Mouse (Mus musculus): Measurements from ENCODE around the gene 2700049A03Rik. TPM values are rescaled to one million over a fixed set of nuclear protein-coding genes. Genes with fewer than 3 reads are reported as not detected.
A peak's percentile ranks its signal among the peaks of the same experiment; 100 is the strongest.

Gene 2700049A03Rik
- total RNA-seq, 2 experiments from 2014 or later = 3.2 to 3.3 TPM

- intact Hi-C loops (cut with DNase I) = no loop called here
- DNase-seq = no peak
Measured at GRCm38 (mm10) chr12:71164410-71164809, 27.8 kb downstream of the 2700049A03Rik start.

GRCm38 (mm10) chr12:71169911-71170310, 33.3 kb downstream of the 2700049A03Rik start:
- no peak for DNase-seq
- intact Hi-C loops (cut with DNase I) = no loop called here

GRCm38 (mm10) chr12:71183736-71184135, 47.1 kb downstream of the 2700049A03Rik start:
- no peak for DNase-seq
- intact Hi-C loops (cut with DNase I) = no loop called here

GRCm38 (mm10) chr12:71184396-71184795, 47.7 kb downstream of the 2700049A03Rik start:
- intact Hi-C loops (cut with DNase I) = no loop called here
- DNase-seq = no peak

GRCm38 (mm10) chr12:71192705-71193104, 56.1 kb downstream of the 2700049A03Rik start:
- no peak for DNase-seq
- intact Hi-C loops (cut with DNase I) = no loop called here

- DNase-seq = no peak
- intact Hi-C loops (cut with DNase I) = loop anchor here (1.0 to 5.0 kb wide), 3 partner anchors 115 to 510 kb away; no protein-coding TSS in a partner anchor
Measured at GRCm38 (mm10) chr12:71197671-71198070, 61.0 kb downstream of the 2700049A03Rik start.

GRCm38 (mm10) chr12:71201753-71202152, 65.1 kb downstream of the 2700049A03Rik start:
- no peak for DNase-seq
- intact Hi-C loops (cut with DNase I) = no loop called here

GRCm38 (mm10) chr12:71204303-71204702, 67.7 kb downstream of the 2700049A03Rik start:
- intact Hi-C loops (cut with DNase I) = no loop called here

GRCm38 (mm10) chr12:71217191-71217590, 80.5 kb downstream of the 2700049A03Rik start:
- no peak for DNase-seq
- intact Hi-C loops (cut with DNase I) = no loop called here

More at GRCm38 (mm10) chr12:71204303-71204702, 67.7 kb downstream of the 2700049A03Rik start:
- no peak for DNase-seq

GRCm38 (mm10) chr12:71217866-71218522, 81.3 kb downstream of the 2700049A03Rik start:
- peak; percentile 29 to 34 for DNase-seq
- intact Hi-C loops (cut with DNase I) = no loop called here

GRCm38 (mm10) chr12:71222761-71223160, 86.1 kb downstream of the 2700049A03Rik start:
- intact Hi-C loops (cut with DNase I) = no loop called here
- no peak for DNase-seq

- DNase-seq = peak in 1 of 2 experiments; percentile 21
Measured at GRCm38 (mm10) chr12:71227769-71228168, 91.1 kb downstream of the 2700049A03Rik start.

GRCm38 (mm10) chr12:71228925-71229649, 92.4 kb downstream of the 2700049A03Rik start:
- intact Hi-C loops (cut with DNase I) = no loop called here
- DNase-seq = no peak

More at GRCm38 (mm10) chr12:71227769-71228168, 91.1 kb downstream of the 2700049A03Rik start:
- intact Hi-C loops (cut with DNase I) = no loop called here

GRCm38 (mm10) chr12:71231561-71231960, 94.9 kb downstream of the 2700049A03Rik start:
- intact Hi-C loops (cut with DNase I) = no loop called here
- no peak for DNase-seq

GRCm38 (mm10) chr12:71233426-71233825, 96.8 kb downstream of the 2700049A03Rik start:
- no peak for DNase-seq
- intact Hi-C loops (cut with DNase I) = no loop called here

- DNase-seq = no peak
- intact Hi-C loops (cut with DNase I) = no loop called here
Measured at GRCm38 (mm10) chr12:71237074-71237473, 100.4 kb downstream of the 2700049A03Rik start.

- no peak for DNase-seq
- intact Hi-C loops (cut with DNase I) = no loop called here
Measured at GRCm38 (mm10) chr12:71242791-71243190, 106.1 kb downstream of the 2700049A03Rik start.

GRCm38 (mm10) chr12:71244766-71245390, 108.2 kb downstream of the 2700049A03Rik start:
- intact Hi-C loops (cut with DNase I) = no loop called here
- no peak for DNase-seq

GRCm38 (mm10) chr12:71247191-71247590, 110.5 kb downstream of the 2700049A03Rik start:
- DNase-seq = peak; percentile 8 to 11
- intact Hi-C loops (cut with DNase I) = no loop called here

- intact Hi-C loops (cut with DNase I) = no loop called here
- no peak for DNase-seq
Measured at GRCm38 (mm10) chr12:71249348-71249747, 112.7 kb downstream of the 2700049A03Rik start.

- intact Hi-C loops (cut with DNase I) = no loop called here
- DNase-seq = no peak
Measured at GRCm38 (mm10) chr12:71252509-71253167, 116.0 kb downstream of the 2700049A03Rik start.

Measured in heart, postnatal 36 days (tissue).